Mouse (Mus musculus) brain, embryonic 18.5 days (tissue): ENCODE data around the gene Pld1.
"Not testable (repeated sequence)": the region's sequence is repeated elsewhere in the genome, so short reads cannot be mapped to it uniquely, and the experiment has no call there.

Source experiments
- DNase-seq: peaks from one replicate; pipeline ENCODE4 v3.0.0-alpha.2; 2012; ENCODE audit warnings: low read depth, low spot score

The Pld1 gene

GRCm38 (mm10) chr3:27942991-27943390 is 4.5 kb downstream of the Pld1 start:
- DNase-seq, result no peak

GRCm38 (mm10) chr3:27945397-27945796 is 6.9 kb downstream of the Pld1 start:
- DNase-seq, result not testable (repeated sequence)

GRCm38 (mm10) chr3:27949175-27949872 is 10.8 kb downstream of the Pld1 start:
- DNase-seq, result no peak

GRCm38 (mm10) chr3:27949873-27950250 is 11.4 kb downstream of the Pld1 start:
- DNase-seq, result no peak

GRCm38 (mm10) chr3:27950726-27951125 is 12.2 kb downstream of the Pld1 start:
- DNase-seq, result no peak

GRCm38 (mm10) chr3:27951721-27952120 is 13.2 kb downstream of the Pld1 start:
- no peak for DNase-seq

- no peak for DNase-seq
Measured at GRCm38 (mm10) chr3:27956006-27956405, 17.5 kb downstream of the Pld1 start.

GRCm38 (mm10) chr3:27959221-27959620 is 20.7 kb downstream of the Pld1 start:
- DNase-seq, result no peak

- no peak for DNase-seq
Measured at GRCm38 (mm10) chr3:27961162-27961561, 22.7 kb downstream of the Pld1 start.

- DNase-seq, result no peak
Measured at GRCm38 (mm10) chr3:27963795-27964201, 25.3 kb downstream of the Pld1 start.

GRCm38 (mm10) chr3:27968671-27969070 is 30.2 kb downstream of the Pld1 start:
- DNase-seq, result no peak

- no peak for DNase-seq
Measured at GRCm38 (mm10) chr3:27973936-27974335, 35.4 kb downstream of the Pld1 start.

- DNase-seq, result no peak
Measured at GRCm38 (mm10) chr3:27974981-27975380, 36.5 kb downstream of the Pld1 start.

- DNase-seq, result no peak
Measured at GRCm38 (mm10) chr3:27976931-27977544, 38.5 kb downstream of the Pld1 start.

- no peak for DNase-seq
Measured at GRCm38 (mm10) chr3:27978030-27978723, 39.7 kb downstream of the Pld1 start.

- DNase-seq, result no peak
Measured at GRCm38 (mm10) chr3:27981591-27981990, 43.1 kb downstream of the Pld1 start.

- DNase-seq, result peak; percentile 50
Measured at GRCm38 (mm10) chr3:27982436-27983017, 44.0 kb downstream of the Pld1 start.

GRCm38 (mm10) chr3:27983274-27983673 is 44.8 kb downstream of the Pld1 start:
- no peak for DNase-seq

- DNase-seq, result peak; percentile 79
Measured at GRCm38 (mm10) chr3:27983935-27984577, 45.6 kb downstream of the Pld1 start.

GRCm38 (mm10) chr3:27984620-27985019 is 46.1 kb downstream of the Pld1 start:
- DNase-seq, result no peak

GRCm38 (mm10) chr3:27985344-27985743 is 46.8 kb downstream of the Pld1 start:
- no peak for DNase-seq
